Mouse (Mus musculus) midbrain, embryonic 12.5 days (tissue): ENCODE measurements around the gene Akr1c6. TPM values are rescaled to one million over a fixed set of nuclear protein-coding genes. Genes with fewer than 3 reads are reported as not detected.

Experiments
- ATAC-seq: fragments of 200-750 bp; cut with Nextera tagmentation; 2 replicates; pipeline ENCODE4 v1.8.0; 2017; ENCODE audit warnings: low read depth, moderate TSS enrichment, moderate library complexity; ENCODE audit not compliant: low FRiP score
- H3K27ac ChIP-seq: fragments of 300-500 bp; sonication (generic); replicated peaks from 2 replicates; pipeline ENCODE4 v1.5.1; 2016; ENCODE audit warnings: mild to moderate bottlenecking
- H3K27me3 ChIP-seq: fragments of 300-500 bp; sonication (generic); 2 replicates; pipeline ENCODE4 v1.6.1; 2016; ENCODE audit warnings: mild to moderate bottlenecking
- H3K36me3 ChIP-seq: fragments of 300-500 bp; sonication (generic); 2 replicates; pipeline ENCODE4 v1.6.1; 2016
- H3K4me1 ChIP-seq: fragments of 300-500 bp; sonication (generic); 2 replicates; pipeline ENCODE4 v1.6.1; 2016
- H3K4me2 ChIP-seq: fragments of 300-500 bp; sonication (generic); replicated peaks from 2 replicates; pipeline ENCODE4 v1.6.1; 2016; ENCODE audit warnings: mild to moderate bottlenecking, moderate library complexity
- H3K4me3 ChIP-seq: fragments of 300-500 bp; sonication (generic); 2 replicates; pipeline ENCODE4 v1.5.1; 2016; ENCODE audit warnings: mild to moderate bottlenecking
- H3K9ac ChIP-seq: fragments of 300-500 bp; sonication (generic); replicated peaks from 2 replicates; pipeline ENCODE4 v1.6.1; 2016; ENCODE audit warnings: mild to moderate bottlenecking, moderate library complexity
- H3K9me3 ChIP-seq: fragments of 300-500 bp; sonication (generic); 2 replicates; pipeline ENCODE4 v1.6.1; 2016; ENCODE audit warnings: mild to moderate bottlenecking
- WGBS: fragments of 180-500 bp; shearing (Covaris S2); methylation state at CpG from one replicate; pipeline ENCODE4 v1.1.7; 2016; 5-methylcytosine and 5-hydroxymethylcytosine counted together
- polyA plus RNA-seq: library from polyadenylated mRNA; unstranded; fragments of >200 nt; fragmentation: Nextera tagmentation; extraction: Ambion mirVana; gene quantifications from 2 replicates; pipeline ENCODE4 v1.2.1, GENCODE M21; 2016

Akr1c6 gene
- polyA plus RNA-seq, 1 experiment from 2014 or later, result not detected

DNA sequence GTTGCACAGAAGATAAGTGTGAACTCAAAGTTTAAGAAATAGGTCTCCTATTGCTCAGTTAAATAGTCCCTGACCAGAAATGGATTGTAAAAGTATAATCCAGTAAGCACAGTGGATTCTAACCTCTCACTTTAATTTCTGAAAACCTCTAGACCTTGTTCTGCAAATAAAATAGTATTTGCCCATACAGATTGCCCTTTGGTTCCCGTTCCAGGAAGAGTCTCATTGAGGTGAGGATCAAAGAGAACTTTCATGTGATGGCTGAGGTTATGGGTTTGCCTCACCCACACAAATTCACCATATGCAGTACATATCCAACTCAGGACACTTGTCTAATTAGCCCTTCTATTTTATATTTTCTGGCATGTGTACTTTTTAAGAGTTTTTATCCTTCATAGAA lies 33.8 kb downstream of the Akr1c6 start:
- H3K4me3 ChIP-seq, result no peak overlapping the region
- no peaks in the 10 kb centered on the region for H3K36me3 ChIP-seq
- H3K9ac ChIP-seq, result no peak overlapping the region
- no peak overlapping the region for H3K4me2 ChIP-seq
- no peak overlapping the region for H3K27ac ChIP-seq
- H3K4me1 ChIP-seq, result no peaks in the 10 kb centered on the region
- H3K27me3 ChIP-seq, result no peaks in the 10 kb centered on the region
- no peaks in the 10 kb centered on the region for H3K9me3 ChIP-seq
- ATAC-seq, result no peak
- 73% methylated on average over 1 of the region's 1 CpGs for WGBS

Other genes starting within 250 kb of the Akr1c6 start
- gene Akr1c13, start 243.2 kb upstream of the Akr1c6 start, polyA plus RNA-seq, result 0.19 and 0.31 TPM in 2 replicates
- gene Akr1c19, start 205.6 kb upstream of the Akr1c6 start, polyA plus RNA-seq, result 0.48 and 1.1 TPM in 2 replicates
- 0.37 TPM in 1 of 2 replicates, not detected in the other for gene Akr1c12, start 154.9 kb upstream of the Akr1c6 start, polyA plus RNA-seq
- gene Akr1c20, start 89.0 kb downstream of the Akr1c6 start, polyA plus RNA-seq, result not detected in 2 replicates
- not detected in 2 replicates for gene Akr1c21, start 139.8 kb downstream of the Akr1c6 start, polyA plus RNA-seq
- 49.7 and 57.7 TPM in 2 replicates for gene Akr1e1, start 174.9 kb downstream of the Akr1c6 start, polyA plus RNA-seq